Mouse (Mus musculus) regulatory T cell (primary cell): ENCODE measurements around the gene Rhcg.

Experiments
- in situ Hi-C: fragments of 300-600 bp; cut with MboI, MseI; formaldehyde crosslinking; loops from one replicate; pipeline ENCODE4 v1.15.1; 2025; ENCODE audit warnings: high pct_unique_total_duplicates

The Rhcg gene

DNA sequence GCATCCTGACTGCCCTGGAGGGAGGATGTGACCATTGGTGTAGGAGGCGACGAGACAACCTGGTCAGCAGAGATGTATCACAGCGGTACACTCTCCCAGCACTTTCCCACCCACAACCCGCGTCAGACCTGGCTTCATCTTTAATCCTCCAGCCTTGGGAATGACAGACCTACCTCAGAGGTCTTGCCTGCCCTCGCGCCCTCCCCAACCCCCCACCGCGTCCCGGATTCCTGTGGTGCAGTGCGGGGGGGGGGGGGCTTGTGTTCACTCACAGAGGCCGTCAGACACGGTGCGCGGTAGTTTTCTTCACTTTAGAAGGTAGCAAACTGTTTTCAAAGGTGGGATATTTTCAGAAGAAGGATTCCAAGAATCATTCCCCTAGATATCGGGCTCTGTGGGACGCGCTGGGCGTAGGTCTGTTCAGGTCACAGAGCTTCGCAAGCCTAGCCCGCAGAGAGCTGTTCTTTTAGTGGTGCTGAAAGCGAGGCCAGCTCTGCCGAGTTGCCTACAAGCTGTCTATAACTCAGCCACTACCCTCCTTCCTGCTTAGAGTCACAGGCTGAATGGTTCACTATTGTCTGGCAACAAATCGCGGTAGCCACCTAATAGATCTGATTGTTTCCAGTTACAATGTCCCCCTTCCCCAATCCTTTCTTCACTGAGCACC lies 62.0 kb downstream of the Rhcg start:
- in situ Hi-C loops, result no loop called here

- in situ Hi-C loops, result no loop called here
These were observed 64.8 kb downstream of the Rhcg start for GRCm38 (mm10) chr7:79552702-79553101.

DNA sequence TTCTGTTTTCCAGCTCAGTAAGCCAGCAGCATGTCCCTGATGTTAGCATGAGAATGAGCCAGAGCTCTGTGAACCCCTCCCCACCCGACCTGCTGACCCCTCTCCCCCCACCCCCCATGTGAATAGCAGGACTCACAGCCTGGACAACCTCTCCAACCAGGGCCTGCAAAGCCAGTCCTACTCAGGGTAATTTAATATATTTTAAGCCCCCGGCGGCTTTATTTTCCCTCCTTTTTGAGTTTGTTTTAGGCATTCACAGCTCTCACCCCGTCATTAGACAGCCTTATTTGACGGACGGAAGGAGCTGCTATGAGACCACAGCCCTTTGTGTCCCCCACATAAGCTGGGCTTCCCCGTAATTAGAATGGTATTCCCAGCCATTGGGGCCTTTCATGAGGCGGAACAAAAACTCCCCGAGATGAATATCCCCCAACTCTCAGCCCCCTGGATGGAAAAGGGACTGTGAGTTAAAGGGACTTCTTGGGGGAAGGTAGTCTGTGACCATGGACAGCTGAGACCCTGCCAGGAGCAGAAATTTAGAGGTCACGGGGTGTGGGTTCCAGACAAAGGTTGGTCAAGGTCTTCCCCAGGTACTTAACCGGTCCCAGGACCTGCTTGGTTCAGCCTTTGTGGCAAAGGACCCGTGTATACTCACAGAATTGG lies 68.4 kb downstream of the Rhcg start:
- in situ Hi-C loops, result loop anchor here (5.0 kb wide), 2 partner anchors 43 to 52 kb away; no protein-coding TSS in a partner anchor

DNA sequence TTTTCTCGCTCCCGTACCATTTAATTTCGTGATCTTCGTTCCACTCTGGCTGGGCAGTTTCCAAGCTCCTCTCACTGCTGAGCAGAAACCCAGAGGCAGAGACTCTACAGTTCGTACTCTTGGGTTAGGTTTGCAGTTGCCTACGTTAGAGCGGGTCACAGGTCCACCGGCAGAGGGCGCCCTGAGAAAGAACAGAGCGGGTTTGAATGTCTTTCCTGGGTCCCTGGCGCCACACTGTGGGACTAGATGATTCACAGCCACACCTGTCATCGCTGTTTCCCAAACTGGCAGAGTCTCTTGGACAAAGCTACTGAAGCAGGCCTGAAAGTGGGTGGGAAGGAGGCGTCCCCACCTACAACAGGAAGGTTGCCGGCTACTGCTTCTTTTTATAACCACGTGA lies 70.4 kb downstream of the Rhcg start:
- in situ Hi-C loops, result loop anchor here (5.0 kb wide), 2 partner anchors 45 to 50 kb away; no protein-coding TSS in a partner anchor

GRCm38 (mm10) chr7:79545066-79545400 lies 72.4 kb downstream of the Rhcg start:
- in situ Hi-C loops, result loop anchor here (5.0 kb wide), 2 partner anchors 47 to 48 kb away; no protein-coding TSS in a partner anchor

DNA sequence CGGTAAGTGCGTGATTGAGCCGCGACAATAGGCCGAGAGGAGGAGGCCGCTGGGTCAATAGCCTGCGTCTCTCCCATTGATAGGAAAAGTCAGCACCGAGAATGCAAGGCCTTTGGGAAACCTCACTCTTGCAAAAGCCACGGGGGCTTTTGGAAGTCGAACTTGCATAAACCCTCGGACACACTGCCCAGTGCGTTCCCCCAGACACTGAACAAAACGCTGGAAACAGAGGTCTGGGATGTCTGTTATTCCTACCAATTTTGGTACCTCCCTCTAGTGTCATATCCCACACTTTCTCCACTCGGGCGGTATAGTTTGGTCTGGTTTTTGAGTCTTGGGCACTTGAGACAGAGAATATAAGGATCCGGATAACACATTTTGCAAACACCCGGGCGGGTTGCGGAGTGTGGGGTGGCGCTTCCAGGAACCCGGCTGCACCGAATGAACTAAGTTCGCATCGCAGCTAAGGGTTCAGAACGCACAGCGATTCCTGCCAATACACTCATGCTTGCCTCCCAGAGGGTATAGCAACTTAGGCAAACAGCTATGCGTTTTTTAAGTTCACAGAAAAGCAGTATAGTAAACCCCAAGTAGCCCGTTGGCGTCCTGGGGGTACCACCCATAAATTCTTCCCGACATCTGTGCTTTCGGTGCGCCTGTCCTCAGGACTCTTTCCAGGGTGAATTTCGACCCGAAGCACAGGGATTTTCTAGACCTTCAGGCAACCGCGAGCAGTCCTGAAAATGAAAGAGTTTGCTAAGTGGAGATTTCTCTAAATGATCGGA lies 73.0 kb downstream of the Rhcg start:
- in situ Hi-C loops, result loop anchor here (5.0 kb wide), 2 partner anchors 47 to 48 kb away; no protein-coding TSS in a partner anchor
